Mouse (Mus musculus): ENCODE measurements around the gene Fcrl1.

DNA sequence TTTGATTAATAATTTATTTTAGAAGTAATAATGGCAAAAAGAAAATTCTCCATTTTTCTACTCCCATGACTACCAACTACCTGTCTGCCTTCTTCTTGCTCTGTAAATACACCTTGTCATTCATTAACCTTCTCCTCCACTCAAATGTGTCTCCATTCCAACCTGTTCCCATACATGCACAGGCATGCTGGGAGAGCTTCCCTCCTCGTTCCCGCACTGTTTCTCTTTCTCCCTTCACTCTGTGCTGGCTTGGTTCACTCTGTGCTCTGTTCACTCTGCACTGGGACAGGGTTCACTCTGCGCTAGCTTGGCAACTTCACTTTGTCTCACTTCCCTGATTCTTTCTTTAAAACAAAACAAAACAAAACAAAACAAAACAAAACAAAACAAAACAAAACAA, 1.0 kb downstream of the Fcrl1 start:
- TF ChIP-seq CTCF (conservative IDR thresholded peaks at IDR 0.05; ENCODE audit: insufficient read depth, insufficient read length, low read depth, low read length) (no peak), POLR2A (IDR thresholded peaks at IDR 0.05; ENCODE audit: low read depth, low read length) (no peak)
